Mouse (Mus musculus): ENCODE data around the gene Rbm48. TPM values are rescaled to one million over a fixed set of nuclear protein-coding genes. Genes with fewer than 3 reads are reported as not detected.

Gene Rbm48
- 64.6 to 84.4 TPM (median 74.8 TPM) in 4 replicates for total RNA-seq (2023)

DNA sequence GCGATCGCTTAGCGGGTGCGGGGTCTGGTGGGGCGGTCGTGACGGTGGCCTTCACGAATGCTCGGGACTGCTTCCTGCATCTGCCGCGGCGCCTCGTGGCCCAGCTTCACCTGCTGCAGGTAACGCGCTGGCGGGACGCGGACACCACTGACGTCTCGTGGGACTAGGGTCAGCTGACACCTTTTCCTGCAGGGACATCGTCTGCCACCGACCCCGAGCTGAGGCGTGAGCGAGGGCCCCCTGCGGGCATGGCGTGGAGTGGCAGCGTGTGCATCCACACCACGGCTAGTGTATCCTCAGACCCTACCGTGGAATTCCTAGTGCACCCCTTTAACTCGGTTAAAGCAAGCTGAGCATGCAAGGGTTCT, at the start of gene Rbm48:
Gene Rbm48 (minus strand): TSS at position 187 of the 368 bp plus-strand sequence.

DNA sequence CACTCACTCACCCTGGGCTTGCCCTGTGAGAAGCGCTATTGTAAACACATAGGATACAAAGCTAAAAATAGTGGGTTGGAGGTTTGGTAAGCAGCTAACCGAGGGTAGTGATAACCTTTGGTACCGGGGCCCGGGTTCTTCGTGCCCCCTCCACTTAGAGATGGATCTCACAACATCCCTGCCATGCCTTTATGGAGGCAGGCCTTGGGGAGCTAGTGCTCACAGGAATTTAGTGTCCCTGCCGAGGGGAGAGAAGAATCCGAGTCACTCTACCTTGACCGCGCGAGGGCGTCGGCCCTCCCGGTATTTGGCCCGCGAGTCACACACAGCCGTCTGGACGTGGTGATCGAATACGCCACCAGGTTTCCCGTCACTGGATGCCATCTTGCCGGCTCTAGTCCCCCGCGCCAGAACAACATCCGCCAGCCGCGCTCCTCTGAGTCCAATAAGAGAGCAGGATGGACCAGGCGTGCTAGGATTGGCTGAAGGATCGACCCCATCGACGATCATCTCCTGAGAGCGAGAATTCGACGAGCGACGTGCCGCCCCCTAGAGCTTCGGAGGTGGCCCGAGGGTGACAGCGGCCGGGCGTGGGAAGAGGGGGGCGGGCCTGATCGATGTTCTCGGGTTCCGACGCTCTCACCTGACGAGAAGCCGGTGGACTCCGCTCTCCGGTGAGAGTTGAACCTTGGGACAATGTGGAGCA, 539 bp downstream of the Rbm48 start, which contains the start of gene Pex1:
Gene Pex1 (plus strand): TSS at position 374 of the 706 bp plus-strand sequence.

GRCm38 (mm10) chr5:3571266-3571665, 25.1 kb downstream of the Rbm48 start, which contains the start of gene 1700109H08Rik:
Gene 1700109H08Rik (plus strand): TSS chr5:3571566.

GRCm38 (mm10) chr5:3543629-3544479, 52.5 kb downstream of the Rbm48 start, which contains the start of gene Fam133b:
Gene Fam133b (plus strand): TSS chr5:3543833.

Other genes starting within 250 kb of the Rbm48 start
- 99.2 to 116 TPM (median 110 TPM) in 4 replicates for gene Fam133b, start 52.8 kb downstream of the Rbm48 start, total RNA-seq (2023)
- 26.3 to 32.8 TPM (median 26.9 TPM) in 4 replicates for gene 1700109H08Rik, start 25.0 kb downstream of the Rbm48 start, total RNA-seq (2023)
- 18.0 to 27.7 TPM (median 26.6 TPM) in 4 replicates for gene Pex1, start 519 bp downstream of the Rbm48 start, total RNA-seq (2023)
- not detected in 4 replicates for gene Tmbim7, start 54.6 kb upstream of the Rbm48 start, total RNA-seq (2023)
- 31.6 to 51.4 TPM (median 47.3 TPM) in 4 replicates for gene Gatad1, start 60.6 kb upstream of the Rbm48 start, total RNA-seq (2023)
- gene Ankib1, start 206.3 kb upstream of the Rbm48 start, total RNA-seq (2023), result 54.0 to 66.5 TPM (median 56.9 TPM) in 4 replicates
- gene Krit1, start 206.6 kb upstream of the Rbm48 start, total RNA-seq (2023), result 68.7 to 90.1 TPM (median 79.8 TPM) in 4 replicates
- gene Lrrd1, start 248.6 kb upstream of the Rbm48 start, total RNA-seq (2023), result 0.18 to 0.31 TPM (median 0.20 TPM) in 3 of 4 replicates, not detected in the other